8 mouse cellular contexts compared by ENCODE assay signal in genomic region chr15:11565503-11566031, GRCm38 (mm10).
DNase-seq lines count a peak whose midpoint lies in the region; ATAC-seq lines count a peak whose summit lies in the region.

No protein-coding gene starts in this region.

- no peaks in the 10 kb centered on the region for H3K36me3 ChIP-seq in heart, embryonic 10.5 days
- no peaks in the 10 kb centered on the region for H3K36me3 ChIP-seq in forebrain, embryonic 14.5 days (ENCODE audit: control insufficient read depth, insufficient read depth, low read length)
- no peaks in the 10 kb centered on the region for H3K36me3 ChIP-seq in kidney, embryonic 15.5 days
- H3K36me3 ChIP-seq in neural tube, embryonic 14.5 days (ENCODE audit: control insufficient read depth, insufficient read depth, low read length) = no peaks in the 10 kb centered on the region

- H3K4me1 ChIP-seq in heart, embryonic 10.5 days = no peaks in the 10 kb centered on the region
- H3K4me1 ChIP-seq in forebrain, embryonic 14.5 days (ENCODE audit: control insufficient read depth, insufficient read depth, low read length) = 0 out of 2 replicates have a peak, but pooled peaks cover 6% of the 10 kb centered on the region
- peaks cover 12% of the 10 kb centered on the region for H3K4me1 ChIP-seq in kidney, embryonic 15.5 days
- no peaks in the 10 kb centered on the region; the same call in 1 of the 2 replicates for H3K4me1 ChIP-seq in neural tube, embryonic 14.5 days (ENCODE audit: control insufficient read depth, insufficient read depth, low read length)

- no peak for DNase-seq in heart, embryonic 10.5 days (ENCODE audit: low spot score)
- no peak for DNase-seq in heart, adult 9 months (ENCODE audit: low spot score in 2 of 2)
- DNase-seq in forebrain, embryonic 14.5 days (ENCODE audit: low spot score) = peak; percentile 36
- no peak for DNase-seq in testis, postnatal 14 days (ENCODE audit: low spot score)
- no peak for DNase-seq in ovary, postnatal 14 days (ENCODE audit: low spot score)

- peak; percentile 57 for ATAC-seq in forebrain, embryonic 14.5 days
- peak; percentile 88 for ATAC-seq in kidney, embryonic 15.5 days (replicated peaks; ENCODE audit: low FRiP score)
- ATAC-seq in neural tube, embryonic 14.5 days (ENCODE audit: low read depth) = peak; percentile 76; the same call in 1 of the 2 replicates
- no peak for ATAC-seq in CD4-positive, CD25-positive, alpha-beta regulatory T cell, adult 4 months

- H3K9ac ChIP-seq in forebrain, embryonic 14.5 days (ENCODE audit: low read length) = no peak overlapping the region
- 0 out of 2 replicates have a peak overlapping the region, but pooled peaks have one; percentile 15 for H3K9ac ChIP-seq in kidney, embryonic 15.5 days
- H3K9ac ChIP-seq in neural tube, embryonic 14.5 days (replicated peaks; ENCODE audit: low read depth, low read length) = no peak overlapping the region

- no peak overlapping the region; the same call in 1 of the 2 replicates for H3K4me3 ChIP-seq in heart, embryonic 10.5 days
- H3K4me3 ChIP-seq in forebrain, embryonic 14.5 days (ENCODE audit: low read depth, low read length) = no peak overlapping the region
- peak overlapping the region; percentile 22 for H3K4me3 ChIP-seq in kidney, embryonic 15.5 days (replicated peaks)
- H3K4me3 ChIP-seq in neural tube, embryonic 14.5 days (ENCODE audit: low read depth, low read length) = no peak overlapping the region

- WGBS in heart, embryonic 10.5 days = 23% methylated on average over 10 of the region's 10 CpGs
- 7% methylated on average over 10 of the region's 10 CpGs for WGBS in forebrain, embryonic 14.5 days
- WGBS in kidney, embryonic 15.5 days = 14% methylated on average over 10 of the region's 10 CpGs
- 22% methylated on average over 10 of the region's 10 CpGs for WGBS in neural tube, embryonic 14.5 days

- peak overlapping the region; percentile 65 for H3K27ac ChIP-seq in heart, embryonic 10.5 days
- H3K27ac ChIP-seq in forebrain, embryonic 14.5 days (ENCODE audit: low read depth, low read length) = peak overlapping the region; percentile 1; the same call in 1 of the 2 replicates
- H3K27ac ChIP-seq in kidney, embryonic 15.5 days = peak overlapping the region; percentile 74
- no peak overlapping the region for H3K27ac ChIP-seq in neural tube, embryonic 14.5 days (ENCODE audit: low read depth, low read length)

- H3K27me3 ChIP-seq in heart, embryonic 10.5 days (ENCODE audit: insufficient read depth, poor library complexity, severe bottlenecking) = no peaks in the 10 kb centered on the region
- no peaks in the 10 kb centered on the region for H3K27me3 ChIP-seq in forebrain, embryonic 14.5 days (replicated peaks; ENCODE audit: control insufficient read depth, insufficient read depth, low read length)
- no peaks in the 10 kb centered on the region for H3K27me3 ChIP-seq in kidney, embryonic 15.5 days
- H3K27me3 ChIP-seq in neural tube, embryonic 14.5 days (ENCODE audit: control insufficient read depth, insufficient read depth, low read length) = no peaks in the 10 kb centered on the region

- H3K4me2 ChIP-seq in forebrain, embryonic 14.5 days (ENCODE audit: low read length) = peak overlapping the region; percentile 29
- peak overlapping the region; percentile 49 for H3K4me2 ChIP-seq in kidney, embryonic 15.5 days
- H3K4me2 ChIP-seq in neural tube, embryonic 14.5 days (ENCODE audit: low read depth, low read length) = peak overlapping the region; percentile 24; the same call in 1 of the 2 replicates

- no peaks in the 10 kb centered on the region for H3K9me3 ChIP-seq in heart, embryonic 10.5 days
- no peaks in the 10 kb centered on the region for H3K9me3 ChIP-seq in forebrain, embryonic 14.5 days (replicated peaks; ENCODE audit: control insufficient read depth, low read length)
- no peaks in the 10 kb centered on the region for H3K9me3 ChIP-seq in kidney, embryonic 15.5 days (replicated peaks)
- no peaks in the 10 kb centered on the region for H3K9me3 ChIP-seq in neural tube, embryonic 14.5 days (ENCODE audit: control insufficient read depth, low read length)
